In the genomic region with DNA sequence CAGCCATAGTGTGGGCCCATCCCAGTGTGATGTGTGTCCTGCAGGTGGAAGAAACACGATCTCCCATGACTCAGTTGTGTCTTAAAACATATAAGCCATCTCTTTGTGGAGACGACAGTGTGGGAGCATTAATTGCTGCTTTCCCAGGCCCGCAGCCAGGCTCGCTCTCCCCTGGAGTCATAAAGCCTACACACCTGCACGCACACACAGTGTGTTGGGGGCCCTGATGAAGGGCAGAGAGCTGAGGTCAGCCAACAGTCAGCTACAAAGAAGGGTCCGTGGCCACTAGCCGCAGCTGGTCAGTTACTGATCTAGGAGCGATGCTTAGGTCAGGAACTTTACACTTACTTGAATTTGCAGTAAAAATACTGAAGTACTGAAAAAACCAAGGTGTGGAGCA, we compare ENCODE assay signal across 24 mouse cellular contexts.
"Had no signal": no experiment of that assay in that cellular context is flagged by ENCODE, and none has a peak within 500 bp of the region (broad histone marks: within the 10 kb centered on the region; RNA-seq: fewer than 3 reads in every experiment).

No protein-coding gene starts in this region.

- H3K36me3 ChIP-seq: heart, embryonic 12.5 days; intestine, embryonic 15.5 days; limb, embryonic 15.5 days; liver, embryonic 12.5 days had no signal

- H3K27me3 ChIP-seq: hindbrain, embryonic 13.5 days; intestine, embryonic 15.5 days; kidney, embryonic 15.5 days; limb, embryonic 15.5 days; liver, embryonic 12.5 days had no signal

- H3K9ac ChIP-seq: heart, embryonic 12.5 days; intestine, embryonic 15.5 days; kidney, embryonic 15.5 days; limb, embryonic 15.5 days; liver, embryonic 12.5 days; liver, embryonic 14.5 days had no signal

- H3K27ac ChIP-seq: gastrocnemius, adult 2 months; layer of hippocampus, adult 2 months; left cerebral cortex, adult 2 months; limb, embryonic 15.5 days; liver, embryonic 12.5 days; liver, embryonic 14.5 days had no signal

- H3K4me3 ChIP-seq: gastrocnemius, adult 2 months; heart, embryonic 10.5 days; heart, embryonic 12.5 days; hindbrain, embryonic 13.5 days; intestine, embryonic 15.5 days; kidney, embryonic 15.5 days; layer of hippocampus, adult 2 months; left cerebral cortex, adult 2 months; limb, embryonic 15.5 days; liver, embryonic 12.5 days had no signal

- ATAC-seq: hindbrain, embryonic 16.5 days; inflammation-experienced regulatory T-cells, adult 6 months; intestine, embryonic 15.5 days; intestine, postnatal 0 days; liver, embryonic 12.5 days had no signal

- H3K4me2 ChIP-seq: heart, embryonic 12.5 days; hindbrain, embryonic 13.5 days; intestine, embryonic 15.5 days; kidney, embryonic 15.5 days; limb, embryonic 15.5 days; liver, embryonic 12.5 days had no signal

- DNase-seq: gastrocnemius, postnatal 10 days; gastrocnemius, postnatal 25 days; heart, adult 18-20 months; heart, postnatal 10 days; heart, postnatal 4 days; kidney, adult 18-20 months; kidney, adult 8-10 months; kidney, postnatal 10 days; kidney, postnatal 25 days; kidney, postnatal 4 days had no signal

- H3K9me3 ChIP-seq: heart, embryonic 10.5 days; heart, embryonic 12.5 days; hindbrain, embryonic 13.5 days; intestine, embryonic 15.5 days; kidney, embryonic 15.5 days; limb, embryonic 15.5 days; liver, embryonic 12.5 days had no signal
